Mouse (Mus musculus): ENCODE data around the gene Cnst. TPM values are rescaled to one million over a fixed set of nuclear protein-coding genes. Genes with fewer than 3 reads are reported as not detected.
A peak's percentile ranks its signal among the peaks of the same experiment; 100 is the strongest.
"Not testable (repeated sequence)": the region's sequence is repeated elsewhere in the genome, so short reads cannot be mapped to it uniquely, and the experiment has no call there.

The Cnst gene
- 25.3 and 27.6 TPM in 2 replicates for polyA plus RNA-seq (2015; fragmentation: Nextera tagmentation; extraction: Ambion mirVana)

DNA sequence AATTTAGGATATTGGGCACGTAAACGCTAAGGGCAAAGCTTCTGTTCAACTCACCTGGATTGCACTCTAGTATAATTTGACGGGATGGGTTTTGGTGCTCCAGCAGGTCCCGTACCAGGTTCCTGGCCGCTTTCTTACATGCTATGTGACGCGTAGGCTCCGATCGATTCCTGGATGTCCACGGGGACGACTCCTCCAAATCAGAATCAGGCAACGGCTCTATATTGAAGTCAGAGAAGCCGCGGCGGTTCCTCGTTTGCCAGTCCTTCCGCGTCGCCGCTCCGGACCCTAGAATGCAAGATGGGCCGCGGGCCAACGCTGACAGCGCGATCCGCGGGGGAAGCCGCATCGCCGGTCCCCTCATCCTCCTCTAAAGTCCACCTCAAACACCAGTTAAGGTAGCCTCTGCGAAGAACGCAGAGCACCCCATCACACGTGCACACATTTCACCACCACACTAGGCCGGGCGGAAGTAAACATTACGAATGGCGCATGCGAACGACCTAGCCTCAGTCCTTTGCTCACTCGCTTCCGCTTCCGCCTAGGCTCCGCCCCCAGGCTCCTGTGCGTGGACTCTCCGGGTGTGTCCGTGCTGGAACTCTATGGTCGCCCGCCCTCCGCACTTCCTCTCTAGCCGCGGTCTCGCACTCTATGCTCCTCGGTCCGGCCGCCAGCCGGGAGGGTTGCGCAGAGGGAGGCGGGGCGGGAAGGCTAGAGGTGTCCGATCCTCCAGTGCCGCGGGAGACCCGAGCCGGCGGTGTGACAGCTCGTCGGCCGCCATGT lies at the start of gene Cnst, which contains the start of gene Tfb2m:
Cnst (plus strand) TSS at position 603 of the 783 bp plus-strand sequence.
Tfb2m (minus strand) TSS at position 500 of the 783 bp plus-strand sequence.
- H3K27me3 ChIP-seq (replicated peaks); H3K9me3 ChIP-seq (replicated peaks); H3K36me3 ChIP-seq: not testable (repeated sequence)
- Histone ChIP-seq H3K4me3 (replicated peaks) (peak within 1 kb of the TSS; percentile 71), H3K4me1 (peaks cover 34% of the 10 kb centered on the region), H3K27ac (replicated peaks) (peak within 1 kb of the TSS; percentile 97), H3K9ac (replicated peaks) (peak within 1 kb of the TSS; percentile 77), H3K4me2 (peak within 1 kb of the TSS; percentile 87)
- ATAC-seq (ENCODE audit: low FRiP score) = peak; percentile 99
- WGBS = under 1% methylated on average over 69 of the region's 69 CpGs

DNA sequence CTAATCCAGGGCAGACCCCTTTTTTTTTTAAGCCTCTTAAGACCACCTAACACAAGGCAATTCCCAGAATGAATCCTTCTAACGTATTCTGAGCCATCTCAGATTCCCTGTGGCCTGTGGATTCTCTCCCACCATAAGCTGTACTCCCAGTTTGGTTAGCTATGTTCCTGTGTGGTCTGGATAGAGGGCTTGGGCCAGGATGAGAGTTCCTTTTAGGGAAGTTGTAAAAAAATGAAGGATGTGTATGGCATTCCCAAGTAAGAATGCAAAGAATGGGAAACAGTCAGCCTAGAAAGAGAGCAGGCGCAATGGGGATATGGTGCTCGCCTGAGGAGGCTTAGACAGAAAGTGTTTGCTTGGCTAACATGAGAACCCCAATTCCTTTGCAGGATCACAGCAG lies 46.9 kb upstream of the Cnst start:
- no peak overlapping the region for H3K27ac ChIP-seq (replicated peaks)
- H3K4me1 ChIP-seq = no peaks in the 10 kb centered on the region
- no peak for ATAC-seq (ENCODE audit: low FRiP score)
- H3K27me3 ChIP-seq (replicated peaks) = no peaks in the 10 kb centered on the region
- no peaks in the 10 kb centered on the region for H3K36me3 ChIP-seq
- no peaks in the 10 kb centered on the region for H3K9me3 ChIP-seq (replicated peaks)
- H3K4me3 ChIP-seq (replicated peaks) = no peak overlapping the region
- 89% methylated on average over 3 of the region's 3 CpGs for WGBS
- no peak overlapping the region for H3K9ac ChIP-seq (replicated peaks)
- no peak overlapping the region for H3K4me2 ChIP-seq

DNA sequence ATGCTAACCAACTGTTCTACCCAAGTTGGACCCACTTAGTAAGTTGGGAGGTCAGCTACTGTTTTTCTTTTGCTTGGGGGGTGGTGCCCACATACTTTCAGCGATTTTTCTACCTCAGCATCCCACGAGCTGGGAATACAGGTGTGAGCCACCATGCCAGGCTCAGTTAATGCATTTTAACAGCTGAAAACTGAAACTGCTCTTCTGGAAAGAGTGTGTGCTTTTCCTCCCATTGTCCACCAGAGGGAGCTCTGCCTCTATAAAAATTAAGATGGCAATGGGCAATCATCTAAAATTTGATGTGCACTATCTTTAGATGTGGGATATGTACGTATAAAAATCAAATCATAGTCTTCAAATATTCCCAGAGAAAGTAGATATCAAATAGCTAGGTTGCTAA lies 43.6 kb upstream of the Cnst start:
- Histone ChIP-seq H3K4me3 (replicated peaks) (no peak overlapping the region), H3K4me2 (no peak overlapping the region), H3K27ac (replicated peaks) (no peak overlapping the region), H3K4me1 (no peaks in the 10 kb centered on the region), H3K27me3 (replicated peaks) (no peaks in the 10 kb centered on the region), H3K36me3 (no peaks in the 10 kb centered on the region), H3K9me3 (replicated peaks) (no peaks in the 10 kb centered on the region), H3K9ac (replicated peaks) (no peak overlapping the region)
- ATAC-seq (ENCODE audit: low FRiP score) = no peak
- 17% methylated on average over 3 of the region's 3 CpGs for WGBS

GRCm38 (mm10) chr1:179506530-179507315 lies 39.4 kb upstream of the Cnst start:
- no peaks in the 10 kb centered on the region for H3K4me1 ChIP-seq
- H3K27me3 ChIP-seq (replicated peaks) = no peaks in the 10 kb centered on the region
- no peak overlapping the region for H3K27ac ChIP-seq (replicated peaks)
- ATAC-seq (ENCODE audit: low FRiP score) = no peak
- no peaks in the 10 kb centered on the region for H3K36me3 ChIP-seq
- no peak overlapping the region for H3K4me3 ChIP-seq (replicated peaks)
- H3K9me3 ChIP-seq (replicated peaks) = no peaks in the 10 kb centered on the region
- H3K4me2 ChIP-seq = no peak overlapping the region
- 66% methylated on average over 9 of the region's 9 CpGs for WGBS
- H3K9ac ChIP-seq (replicated peaks) = no peak overlapping the region

GRCm38 (mm10) chr1:179510546-179511340 lies 35.4 kb upstream of the Cnst start:
- no peaks in the 10 kb centered on the region for H3K27me3 ChIP-seq (replicated peaks)
- H3K9me3 ChIP-seq (replicated peaks) = no peaks in the 10 kb centered on the region
- H3K9ac ChIP-seq (replicated peaks) = no peak overlapping the region
- no peak overlapping the region for H3K27ac ChIP-seq (replicated peaks)
- no peaks in the 10 kb centered on the region for H3K36me3 ChIP-seq
- no peak overlapping the region for H3K4me3 ChIP-seq (replicated peaks)
- ATAC-seq (ENCODE audit: low FRiP score) = no peak
- 84% methylated on average over 13 of the region's 13 CpGs for WGBS
- no peak overlapping the region for H3K4me2 ChIP-seq
- H3K4me1 ChIP-seq = no peaks in the 10 kb centered on the region

DNA sequence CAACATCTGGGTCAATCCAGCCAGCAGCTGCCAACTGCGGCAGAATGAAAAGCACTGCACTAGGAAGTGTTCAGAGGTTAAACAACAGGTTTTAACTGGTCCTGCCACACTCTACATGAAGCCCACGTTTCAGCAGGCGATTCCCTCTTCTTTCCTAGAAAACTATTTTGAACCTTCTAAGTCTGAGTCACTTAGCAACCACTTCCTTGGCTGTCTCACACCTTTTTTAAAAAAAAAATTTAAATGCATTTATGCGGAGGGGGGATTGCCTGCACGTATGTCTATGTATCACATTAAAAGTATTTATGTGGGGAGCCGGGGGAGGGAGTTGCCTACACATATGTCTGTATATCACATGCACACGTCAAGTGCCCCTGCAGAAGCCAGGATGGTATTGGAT lies 34.3 kb upstream of the Cnst start:
- H3K9ac ChIP-seq (replicated peaks) = no peak overlapping the region
- no peak overlapping the region for H3K4me3 ChIP-seq (replicated peaks)
- no peaks in the 10 kb centered on the region for H3K36me3 ChIP-seq
- ATAC-seq (ENCODE audit: low FRiP score) = no peak
- no peak overlapping the region for H3K4me2 ChIP-seq
- H3K27ac ChIP-seq (replicated peaks) = no peak overlapping the region
- no peaks in the 10 kb centered on the region for H3K9me3 ChIP-seq (replicated peaks)
- 86% methylated on average over 7 of the region's 7 CpGs for WGBS
- H3K4me1 ChIP-seq = peaks cover 8% of the 10 kb centered on the region
- 0 out of 2 replicates have a peak, but pooled peaks cover 3% of the 10 kb centered on the region for H3K27me3 ChIP-seq (replicated peaks)

GRCm38 (mm10) chr1:179516941-179517712 lies 29.0 kb upstream of the Cnst start:
- under 1% methylated on average over 21 of the region's 21 CpGs for WGBS
- 0 out of 2 replicates have a peak, but pooled peaks cover 3% of the 10 kb centered on the region for H3K27me3 ChIP-seq (replicated peaks)
- ATAC-seq (ENCODE audit: low FRiP score) = peak; percentile 60
- no peaks in the 10 kb centered on the region for H3K9me3 ChIP-seq (replicated peaks)
- peaks cover 12% of the 10 kb centered on the region for H3K4me1 ChIP-seq
- peak overlapping the region; percentile 62 for H3K4me3 ChIP-seq (replicated peaks)
- H3K27ac ChIP-seq (replicated peaks) = 0 out of 2 replicates have a peak overlapping the region, but pooled peaks have one; percentile 42
- no peaks in the 10 kb centered on the region for H3K36me3 ChIP-seq
- H3K4me2 ChIP-seq = peak overlapping the region; percentile 97
- H3K9ac ChIP-seq (replicated peaks) = peak overlapping the region; percentile 63

GRCm38 (mm10) chr1:179517713-179518465 lies 28.3 kb upstream of the Cnst start, which contains the start of gene Smyd3:
Gene Smyd3 (minus strand): TSS chr1:179518041.
- ATAC-seq (ENCODE audit: low FRiP score) = peak; percentile 92
- peak within 1 kb of the TSS; percentile 63 for H3K9ac ChIP-seq (replicated peaks)
- 0 out of 2 replicates have a peak, but pooled peaks cover 3% of the 10 kb centered on the region for H3K27me3 ChIP-seq (replicated peaks)
- peak within 1 kb of the TSS; percentile 62 for H3K4me3 ChIP-seq (replicated peaks)
- no peaks in the 10 kb centered on the region for H3K9me3 ChIP-seq (replicated peaks)
- peaks cover 12% of the 10 kb centered on the region for H3K4me1 ChIP-seq
- 0 out of 2 replicates have a peak within 1 kb of the TSS, but pooled peaks have one; percentile 42 for H3K27ac ChIP-seq (replicated peaks)
- peak within 1 kb of the TSS; percentile 97 for H3K4me2 ChIP-seq
- WGBS = 7% methylated on average over 39 of the region's 39 CpGs
- no peaks in the 10 kb centered on the region for H3K36me3 ChIP-seq

DNA sequence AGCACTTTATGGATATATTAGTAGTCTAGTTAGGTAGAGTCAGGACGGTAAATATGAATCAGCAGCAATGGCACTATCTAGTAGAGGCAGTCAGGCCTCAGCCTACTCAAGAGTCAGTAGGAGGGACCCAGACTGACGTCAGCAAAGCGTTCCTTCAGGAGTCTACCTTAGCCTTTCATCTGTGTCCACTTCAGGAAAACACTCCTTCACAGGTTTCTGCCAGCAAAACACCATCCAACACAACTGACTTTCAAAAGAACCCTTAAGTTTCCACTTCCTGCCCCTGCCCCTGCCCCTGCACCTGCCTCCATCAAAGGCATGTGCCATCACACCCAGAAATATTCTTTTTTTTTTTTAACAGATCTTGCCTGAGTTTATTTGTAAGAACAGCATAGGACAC lies 26.3 kb upstream of the Cnst start:
- 0 out of 2 replicates have a peak, but pooled peaks cover 3% of the 10 kb centered on the region for H3K27me3 ChIP-seq (replicated peaks)

GRCm38 (mm10) chr1:179539054-179539453 lies 7.1 kb upstream of the Cnst start:
- Histone ChIP-seq H3K27ac (replicated peaks) (no peak overlapping the region), H3K4me2 (no peak overlapping the region), H3K36me3 (peaks cover 45% of the 10 kb centered on the region), H3K9me3 (replicated peaks) (no peaks in the 10 kb centered on the region), H3K27me3 (replicated peaks) (no peaks in the 10 kb centered on the region), H3K4me3 (replicated peaks) (no peak overlapping the region), H3K9ac (replicated peaks) (no peak overlapping the region), H3K4me1 (no peaks in the 10 kb centered on the region)
- WGBS = 92% methylated on average over 3 of the region's 3 CpGs
- ATAC-seq (ENCODE audit: low FRiP score) = no peak

More for the DNA sequence above, 26.3 kb upstream of the Cnst start:
- Histone ChIP-seq H3K27ac (replicated peaks) (no peak overlapping the region), H3K9ac (replicated peaks) (no peak overlapping the region), H3K4me3 (replicated peaks) (no peak overlapping the region), H3K36me3 (no peaks in the 10 kb centered on the region), H3K9me3 (replicated peaks) (no peaks in the 10 kb centered on the region), H3K4me1 (peaks cover 12% of the 10 kb centered on the region), H3K4me2 (no peak overlapping the region)
- 82% methylated on average over 3 of the region's 3 CpGs for WGBS
- no peak for ATAC-seq (ENCODE audit: low FRiP score)

Data from neural tube, embryonic 15.5 days (tissue).